Mouse (Mus musculus): ENCODE results near the gene Inpp5d.

Gene Inpp5d

DNA sequence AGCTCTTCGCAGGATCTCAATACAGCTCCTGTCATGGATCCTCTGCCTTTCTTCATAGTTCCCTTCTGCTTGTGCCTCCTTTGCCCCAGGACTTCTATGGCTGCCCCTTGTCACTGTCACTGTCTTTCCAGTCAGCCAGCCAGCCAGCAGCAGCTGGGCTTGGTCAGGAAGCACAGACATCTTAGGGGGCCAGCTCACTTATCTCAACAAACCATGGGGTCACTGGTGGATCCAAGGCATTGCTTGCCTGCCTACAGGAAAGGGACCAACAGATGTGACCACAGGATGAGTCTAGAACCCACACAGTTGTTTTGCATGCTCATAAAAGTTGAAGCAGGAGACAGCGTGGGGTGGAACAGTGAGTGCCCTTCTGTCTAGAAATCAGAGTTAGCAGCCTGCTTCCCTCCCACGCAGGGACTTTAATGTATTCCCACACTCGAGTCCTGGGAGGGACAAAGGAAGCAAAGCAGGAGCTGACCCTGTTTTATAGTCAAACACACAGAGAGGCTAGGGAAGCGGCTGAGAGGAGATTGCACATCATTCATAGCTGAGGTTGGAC lies 79.9 kb downstream of the Inpp5d start:
- in situ Hi-C loops (cut with MboI, MseI) = no loop called here

DNA sequence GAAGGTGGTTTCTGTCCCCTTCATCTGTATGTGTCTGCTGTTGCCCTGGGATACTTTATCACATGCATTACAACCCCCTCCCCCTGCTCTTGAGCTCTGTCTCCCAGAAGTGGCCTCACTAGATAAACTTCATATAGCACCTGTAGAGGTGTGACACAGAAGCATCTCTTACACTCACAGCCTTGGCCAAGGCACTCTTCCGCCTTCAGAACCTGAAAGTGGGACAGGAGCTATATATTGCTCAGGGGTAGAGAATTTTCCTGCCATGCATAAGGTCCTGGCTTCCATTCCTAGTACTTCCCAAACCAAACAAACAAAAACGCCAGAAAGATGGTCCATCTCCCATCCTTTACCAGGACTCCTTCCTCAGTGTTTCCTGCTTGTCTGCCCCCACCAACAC lies 84.1 kb downstream of the Inpp5d start:
- in situ Hi-C loops (cut with MboI, MseI) = no loop called here

DNA sequence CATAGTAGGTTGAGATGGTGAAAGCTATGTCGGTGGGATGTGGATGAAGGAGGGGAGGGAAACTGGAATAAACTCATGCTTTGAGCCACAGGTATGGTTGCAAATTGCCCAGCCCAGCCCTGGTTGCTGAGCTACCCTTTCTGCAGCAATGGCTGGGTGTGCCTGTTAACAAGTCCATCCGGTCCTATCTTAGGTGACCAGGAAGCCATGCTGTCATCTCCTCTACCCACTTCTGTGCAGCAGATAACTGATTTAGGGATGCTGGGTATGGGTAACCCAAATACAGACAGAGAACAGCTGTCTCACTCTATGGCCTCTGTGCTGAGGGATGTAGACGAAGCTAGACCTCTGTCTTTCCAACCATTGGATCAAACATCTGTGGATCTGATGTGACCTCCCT lies 86.2 kb downstream of the Inpp5d start:
- in situ Hi-C loops (cut with MboI, MseI) = no loop called here

DNA sequence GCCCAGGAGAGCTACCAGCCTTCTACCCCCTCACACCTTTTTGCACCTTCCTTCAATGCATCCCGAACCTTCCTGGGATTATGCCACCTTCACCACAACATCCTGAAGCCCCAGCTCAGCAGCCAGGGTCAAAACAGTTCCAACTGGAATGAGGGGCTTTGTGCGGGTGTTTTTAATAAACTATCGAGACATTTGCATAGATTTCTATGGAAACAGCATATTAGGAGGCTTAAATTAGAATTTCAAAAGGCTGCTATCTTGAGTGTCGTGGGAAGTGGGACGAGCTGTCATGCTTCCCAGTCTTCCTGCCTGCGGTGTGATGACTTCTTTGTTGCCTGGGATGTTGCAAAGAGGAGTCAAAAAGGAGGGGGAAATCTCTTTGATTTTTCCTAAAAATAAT lies 88.9 kb downstream of the Inpp5d start:
- in situ Hi-C loops (cut with MboI, MseI) = no loop called here

DNA sequence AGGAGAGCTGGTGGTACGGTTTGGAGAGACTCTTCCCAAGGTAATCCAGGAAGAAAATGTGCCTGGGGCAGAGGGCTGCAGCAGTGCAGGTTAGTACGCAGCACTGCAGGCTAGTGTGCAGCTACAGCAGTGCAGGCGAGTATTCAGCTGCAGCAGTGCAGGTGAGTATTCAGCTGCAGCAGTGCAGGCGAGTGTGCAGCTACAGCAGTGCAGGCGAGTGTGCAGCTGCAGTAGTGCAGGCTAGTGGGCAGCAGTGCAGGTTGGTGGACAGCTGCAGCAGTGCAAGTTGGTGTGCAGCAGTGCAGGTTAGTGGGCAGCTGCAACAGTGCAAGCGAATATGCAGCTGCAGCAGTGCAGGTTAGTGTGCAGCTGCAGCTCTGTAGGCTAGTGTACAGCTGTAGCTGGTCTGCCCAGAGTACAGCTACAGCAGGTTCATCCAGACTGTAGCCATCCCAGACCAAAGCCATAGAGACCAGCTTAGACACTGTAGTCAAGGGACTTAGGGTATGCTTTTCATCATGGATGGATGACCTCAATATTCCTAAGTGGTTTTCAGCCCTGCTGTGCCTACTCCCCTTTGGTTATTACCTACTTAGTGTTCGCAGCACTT lies 89.7 kb downstream of the Inpp5d start:
- in situ Hi-C loops (cut with MboI, MseI) = no loop called here

DNA sequence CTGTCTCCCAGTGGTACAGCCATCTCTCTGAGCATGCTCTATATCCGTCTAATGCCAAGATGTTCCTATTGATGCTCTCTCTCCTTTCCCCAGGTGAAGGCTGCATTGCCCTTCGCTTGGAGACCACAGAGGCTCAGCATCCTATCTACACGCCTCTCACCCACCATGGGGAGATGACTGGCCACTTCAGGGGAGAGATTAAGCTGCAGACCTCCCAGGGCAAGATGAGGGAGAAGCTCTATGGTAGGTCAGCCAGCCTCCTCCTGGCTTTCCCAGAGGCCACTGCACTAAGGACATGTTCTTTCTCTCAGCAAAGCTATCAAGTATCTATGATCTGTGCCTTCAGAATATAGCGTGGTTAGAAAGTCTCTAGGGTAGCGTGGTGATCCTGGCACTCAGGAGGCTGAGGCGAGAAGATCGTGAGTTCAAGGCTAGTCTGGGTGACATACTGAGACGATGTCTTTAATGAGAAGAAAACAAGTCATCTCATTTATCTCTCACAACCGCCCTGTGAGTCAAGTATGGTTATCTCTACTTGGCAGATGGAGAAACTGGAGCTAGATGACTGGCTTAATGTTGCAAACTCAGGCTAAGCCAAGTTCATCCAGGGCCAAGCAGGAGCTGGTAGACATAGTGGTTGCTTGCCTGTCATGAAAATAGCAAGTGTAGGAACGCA lies 92.0 kb downstream of the Inpp5d start:
- in situ Hi-C loops (cut with MboI, MseI) = no loop called here

DNA sequence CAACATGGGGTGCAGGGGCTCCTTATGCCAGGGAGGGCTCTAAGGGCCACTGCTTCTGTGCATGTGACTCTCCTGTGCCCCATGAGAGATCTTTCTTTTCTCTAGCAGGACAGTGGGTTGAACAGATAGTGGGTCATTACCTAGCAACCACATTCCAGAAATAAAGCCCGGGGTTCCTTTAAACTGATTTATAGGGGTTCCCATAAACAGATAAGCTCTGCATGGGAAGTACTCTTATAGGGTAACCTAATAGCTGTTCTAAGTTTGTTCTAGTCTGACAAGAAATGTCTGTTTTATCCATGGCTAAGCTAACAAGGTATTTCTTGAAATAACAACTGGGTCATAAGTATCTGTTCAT lies 92.5 kb downstream of the Inpp5d start:
- in situ Hi-C loops (cut with MboI, MseI) = no loop called here

DNA sequence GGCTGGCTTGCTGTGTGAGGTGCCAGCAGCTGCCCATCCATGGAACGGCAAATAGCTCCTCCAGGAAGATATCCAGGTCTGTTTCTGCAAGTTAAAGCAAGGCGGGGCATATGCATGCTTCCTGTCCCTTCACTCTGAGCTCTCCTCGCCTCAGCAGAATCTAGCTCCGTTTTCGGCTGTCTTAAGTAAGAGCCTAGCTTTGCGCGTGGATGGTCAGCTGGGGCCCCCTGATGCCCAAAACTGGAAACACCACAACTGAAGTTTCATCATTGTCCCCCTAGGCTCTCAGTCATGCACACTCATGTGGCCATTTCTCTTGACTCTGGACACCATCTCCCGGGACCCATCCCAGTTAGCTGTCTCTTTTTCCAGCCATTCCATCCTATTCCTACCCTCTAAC lies 101.3 kb downstream of the Inpp5d start:
- in situ Hi-C loops (cut with MboI, MseI) = no loop called here

DNA sequence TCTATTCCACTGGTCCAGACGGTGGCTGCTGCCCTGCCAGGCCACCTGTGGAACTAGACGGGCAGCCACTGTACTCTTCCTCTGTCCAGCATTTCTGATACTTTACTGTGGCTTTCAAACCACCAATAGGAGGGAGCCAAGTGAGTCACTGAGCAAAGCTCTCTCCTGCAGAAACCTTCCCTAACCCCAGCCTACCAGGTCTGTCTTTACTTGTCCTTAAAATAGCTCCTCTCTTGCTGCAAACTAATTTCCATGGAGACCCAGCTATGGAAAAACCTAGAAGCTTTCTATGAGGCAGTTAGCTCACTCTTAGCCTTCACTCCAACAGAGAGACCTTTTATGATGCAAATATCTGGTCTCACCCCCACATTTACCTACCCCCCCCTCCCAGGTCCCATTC lies 102.0 kb downstream of the Inpp5d start:
- in situ Hi-C loops (cut with MboI, MseI) = no loop called here

DNA sequence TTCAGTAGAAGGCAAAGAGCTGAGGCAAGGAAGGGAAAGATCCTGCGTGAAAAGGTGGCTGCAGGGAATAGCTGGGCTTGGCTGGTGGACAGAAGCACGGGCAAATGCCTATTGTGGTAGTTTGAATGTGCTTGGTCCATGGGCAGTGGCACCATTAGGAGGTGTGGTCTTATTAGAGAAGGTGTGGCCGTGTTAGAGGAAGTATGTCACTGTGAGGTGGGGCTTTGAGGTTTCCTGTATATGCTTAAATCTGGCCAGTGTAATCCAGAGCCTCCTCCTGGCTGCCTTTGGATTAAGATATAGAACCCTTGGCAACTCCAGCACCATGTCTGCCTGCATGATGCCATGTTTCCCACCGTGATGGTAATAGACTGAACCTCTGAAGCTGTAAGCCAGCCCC lies 103.2 kb downstream of the Inpp5d start:
- in situ Hi-C loops (cut with MboI, MseI) = no loop called here

DNA sequence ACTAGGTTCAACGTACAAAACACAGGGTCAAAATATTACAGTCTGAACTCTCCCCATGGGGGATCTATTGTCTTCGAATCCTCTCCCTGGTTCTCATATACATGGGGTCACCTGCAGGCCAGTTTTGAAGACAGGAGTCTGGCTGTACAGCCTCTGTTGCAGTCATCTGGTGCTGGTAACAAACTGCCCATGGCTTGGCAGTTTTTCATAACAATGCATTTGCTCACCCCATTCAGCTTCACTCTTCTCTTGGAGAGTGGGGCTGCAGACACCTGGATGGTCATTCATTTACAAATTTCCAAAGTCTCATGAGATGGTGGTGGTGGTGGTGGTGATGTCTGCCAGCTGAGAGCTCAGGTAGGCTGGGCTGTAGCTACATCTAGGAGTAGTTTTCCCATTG lies 109.0 kb downstream of the Inpp5d start:
- in situ Hi-C loops (cut with MboI, MseI) = no loop called here

DNA sequence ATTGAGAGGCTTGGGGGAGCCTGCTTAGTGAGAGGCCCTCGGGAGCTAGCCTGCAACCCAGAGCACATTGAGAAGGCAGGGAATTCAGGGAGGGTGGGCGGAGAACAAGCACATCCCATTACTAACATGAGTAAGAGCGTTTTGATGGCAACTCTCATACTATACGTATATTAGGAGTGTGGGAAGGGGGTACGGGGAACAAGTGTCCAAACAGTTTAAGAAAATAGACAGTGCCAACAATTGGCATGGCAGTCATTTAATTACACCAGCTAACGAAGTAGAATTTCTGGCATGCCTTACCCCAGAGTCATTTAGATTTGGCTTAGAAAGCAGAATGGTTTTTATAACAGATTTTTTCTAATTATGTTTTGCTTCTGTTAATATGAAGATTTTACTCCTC lies 109.7 kb downstream of the Inpp5d start:
- in situ Hi-C loops (cut with MboI, MseI) = no loop called here

DNA sequence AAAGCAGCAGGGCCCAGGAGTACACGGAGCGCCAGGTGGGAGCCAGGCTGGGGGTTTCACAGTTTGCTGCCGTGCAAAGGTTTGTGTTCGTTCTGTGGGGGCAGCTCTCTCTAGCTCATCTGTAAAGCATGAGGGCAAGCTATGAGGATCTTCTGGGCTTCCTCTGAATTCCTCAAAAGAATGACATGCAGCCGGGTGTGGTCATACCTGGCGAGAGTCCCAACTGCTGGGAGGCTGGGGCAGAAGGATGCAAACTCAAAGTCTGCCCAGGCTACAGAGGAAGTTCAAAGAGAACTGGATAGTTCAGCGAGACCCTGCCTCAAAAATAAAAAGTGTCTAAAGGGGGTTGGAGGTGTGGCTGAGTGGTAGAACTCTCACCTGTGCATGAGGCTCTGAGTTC lies 110.2 kb downstream of the Inpp5d start:
- in situ Hi-C loops (cut with MboI, MseI) = no loop called here

DNA sequence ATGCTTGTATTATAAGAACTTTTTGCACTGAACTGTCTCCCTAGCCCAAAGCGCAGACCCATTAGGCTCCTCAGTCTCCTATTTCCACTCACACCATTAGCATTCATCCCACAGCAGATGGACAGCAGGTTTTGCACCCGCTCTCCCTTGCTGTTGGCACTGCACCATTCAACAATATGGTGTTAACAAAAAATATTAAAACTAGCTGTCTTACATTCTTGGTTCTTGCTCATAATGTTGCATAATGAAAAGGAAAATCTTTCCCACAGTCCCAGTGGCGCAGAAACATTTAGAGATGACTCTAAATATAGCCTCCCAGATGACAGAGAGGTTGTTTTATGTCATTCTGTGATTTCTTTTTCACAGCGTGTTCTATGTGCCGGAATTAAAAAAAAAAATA lies 113.1 kb downstream of the Inpp5d start:
- in situ Hi-C loops (cut with MboI, MseI) = no loop called here

DNA sequence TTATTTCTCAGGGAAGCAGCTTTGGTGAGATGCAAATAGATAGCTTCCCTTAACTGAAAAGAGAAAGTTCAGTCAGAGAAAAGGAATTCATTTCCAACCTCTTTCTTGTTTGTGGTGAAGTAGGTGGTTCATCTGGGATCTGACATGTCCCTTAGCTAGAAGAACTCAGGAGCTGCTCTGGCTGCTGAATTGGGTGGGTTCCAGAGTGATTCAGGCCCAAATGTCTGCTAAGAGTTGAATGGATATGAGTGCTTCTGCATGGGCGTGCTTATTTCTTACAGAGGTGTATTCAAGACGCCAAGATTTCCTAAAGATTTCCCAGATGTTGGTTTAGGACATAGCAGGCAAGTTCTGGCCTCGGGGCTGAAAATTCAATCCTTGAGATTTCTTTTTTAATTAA lies 114.0 kb downstream of the Inpp5d start:
- in situ Hi-C loops (cut with MboI, MseI) = no loop called here

DNA sequence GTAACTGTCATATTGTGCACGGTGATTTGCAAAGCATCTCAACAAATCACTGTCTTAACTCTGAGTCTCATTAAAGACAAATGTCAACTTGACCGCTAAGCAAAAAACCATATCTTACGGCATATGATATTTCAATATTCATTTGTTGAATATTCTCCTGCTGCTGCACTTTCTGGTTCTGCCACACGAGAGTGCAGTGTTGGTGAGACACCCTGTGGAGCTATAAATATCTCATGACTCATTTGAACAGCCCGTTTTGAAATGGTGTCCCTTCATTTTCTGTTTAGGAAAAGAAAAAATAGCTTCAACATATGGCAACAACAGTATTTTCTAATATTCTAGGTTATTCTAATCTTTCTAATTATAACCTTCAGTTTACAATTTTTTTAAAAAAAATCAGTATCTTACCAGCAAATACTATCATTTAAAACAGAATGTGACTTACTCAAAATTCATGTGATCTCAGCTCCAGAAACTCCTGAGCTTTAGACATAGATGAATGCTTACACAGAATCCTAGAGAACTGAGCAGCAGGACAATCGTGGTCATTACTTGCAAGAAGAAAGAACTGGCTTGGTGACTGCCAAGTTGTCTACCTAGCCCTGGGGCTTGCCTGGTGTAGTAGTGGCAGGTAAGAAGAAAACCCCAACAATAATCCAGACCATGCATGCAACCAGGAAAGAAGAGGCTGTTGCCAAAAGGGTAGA lies 120.6 kb downstream of the Inpp5d start:
- in situ Hi-C loops (cut with MboI, MseI) = no loop called here

DNA sequence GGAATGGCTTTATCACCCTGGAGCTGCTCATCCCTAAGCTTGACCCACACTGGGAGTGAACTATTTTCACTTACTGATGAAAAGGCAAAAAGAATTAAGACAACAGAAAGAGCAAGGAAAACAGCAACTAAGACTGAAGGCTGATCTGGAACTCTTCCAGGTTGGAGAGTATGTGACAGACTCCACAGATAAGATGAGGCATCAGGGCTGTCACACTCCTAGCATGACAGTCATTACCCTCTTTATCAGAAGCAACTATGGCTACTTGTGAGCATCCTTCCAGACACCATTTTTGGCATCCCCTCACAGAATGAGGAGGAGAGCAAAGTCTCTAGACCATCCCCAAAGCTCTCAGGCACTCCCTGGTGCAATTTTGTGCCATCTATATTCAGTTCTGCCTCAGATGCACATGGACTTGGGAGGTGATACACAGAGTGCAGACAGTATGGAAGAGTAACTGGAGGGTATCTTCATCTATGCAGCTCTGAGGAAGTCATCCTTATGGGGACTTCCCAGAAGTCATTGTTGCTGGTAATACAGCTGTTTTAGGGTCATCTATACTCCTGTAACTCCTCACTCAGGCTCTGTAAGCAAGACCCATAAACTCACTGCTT lies 129.4 kb downstream of the Inpp5d start:
- in situ Hi-C loops (cut with MboI, MseI) = no loop called here

DNA sequence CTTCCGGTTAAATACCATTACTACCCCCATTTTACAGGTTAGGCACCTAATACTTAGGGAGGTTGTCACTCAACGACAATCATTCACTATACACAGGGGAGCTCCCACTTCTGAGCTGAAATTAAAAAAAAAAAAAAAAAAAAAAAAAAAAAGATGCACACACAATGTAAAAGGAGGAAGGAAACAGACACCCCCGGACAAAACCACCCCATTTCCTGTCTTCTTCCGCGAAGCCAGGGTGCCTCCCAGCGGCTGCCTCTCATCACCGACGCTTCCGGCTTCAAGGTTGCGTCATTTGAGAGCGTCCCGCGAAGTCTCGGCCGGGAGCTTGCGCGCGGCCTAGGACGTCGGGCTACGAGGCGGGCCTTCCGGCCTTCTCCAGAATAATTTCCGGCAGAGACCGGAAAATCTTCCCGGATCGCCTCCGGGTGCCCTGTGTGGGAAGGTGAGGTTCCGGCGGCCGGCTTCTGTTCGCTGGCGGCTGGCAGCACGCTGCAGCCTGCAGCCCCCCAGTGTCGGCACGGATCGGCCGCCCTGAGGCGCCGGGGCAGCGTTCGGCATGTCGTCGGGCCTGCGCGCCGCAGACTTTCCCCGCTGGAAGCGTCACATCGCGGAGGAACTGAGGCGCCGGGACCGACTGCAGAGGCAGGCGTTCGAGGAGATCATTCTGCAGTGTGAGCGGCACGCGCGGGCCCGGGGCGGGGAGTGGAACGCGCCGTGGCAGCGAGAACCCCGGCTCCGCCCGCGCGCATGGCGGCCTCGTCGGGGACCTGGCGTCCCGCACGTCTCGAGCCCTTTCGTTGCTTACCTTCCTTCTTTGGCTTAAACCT lies 135.7 kb downstream of the Inpp5d start, which contains the start of gene Atg16l1:
Gene Atg16l1 (plus strand): TSS at position 230 of the 830 bp plus-strand sequence.
- in situ Hi-C loops (cut with MboI, MseI) = loop anchor here (5.0 kb wide), 1 partner anchor 91 kb away; no protein-coding TSS in a partner anchor

DNA sequence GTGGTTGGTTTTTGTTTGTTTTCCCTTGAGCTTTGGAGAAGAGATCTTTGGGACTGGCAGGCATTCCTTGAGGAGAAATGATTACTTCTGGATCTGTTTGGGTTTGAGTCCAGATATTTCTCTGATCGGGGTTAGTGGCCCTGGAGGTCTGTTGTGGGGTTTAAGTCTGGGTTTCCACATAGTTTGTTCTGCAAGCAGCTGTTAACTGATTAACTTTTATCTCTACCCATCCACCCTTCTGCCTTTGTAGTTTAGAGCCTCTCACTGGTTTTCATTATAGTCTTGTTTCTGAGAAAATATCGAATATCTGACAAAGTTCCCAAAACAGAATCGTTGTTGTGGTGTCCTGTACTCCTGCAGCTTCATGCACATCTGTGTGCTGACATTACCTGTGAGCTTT lies 143.7 kb downstream of the Inpp5d start:
- in situ Hi-C loops (cut with MboI, MseI) = no loop called here

DNA sequence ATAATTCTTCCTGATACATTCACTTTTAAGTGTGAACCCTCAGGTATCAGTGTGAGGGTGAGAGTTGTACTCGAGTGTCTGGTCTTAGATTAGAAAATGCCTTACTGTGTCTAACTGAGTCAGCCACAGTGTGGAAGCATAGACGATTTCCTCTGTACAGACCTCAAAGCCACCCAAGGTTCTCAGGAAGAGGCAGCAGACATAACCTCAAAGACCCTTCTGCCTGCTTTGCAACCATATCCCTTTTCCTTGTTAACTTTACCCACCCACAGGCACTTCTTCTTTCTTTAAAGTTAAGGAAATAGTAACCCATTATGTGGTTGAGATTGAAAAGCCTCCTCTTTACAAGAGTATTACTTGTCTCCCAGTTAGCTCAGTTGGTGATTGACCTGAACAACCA lies 145.6 kb downstream of the Inpp5d start:
- in situ Hi-C loops (cut with MboI, MseI) = no loop called here

DNA sequence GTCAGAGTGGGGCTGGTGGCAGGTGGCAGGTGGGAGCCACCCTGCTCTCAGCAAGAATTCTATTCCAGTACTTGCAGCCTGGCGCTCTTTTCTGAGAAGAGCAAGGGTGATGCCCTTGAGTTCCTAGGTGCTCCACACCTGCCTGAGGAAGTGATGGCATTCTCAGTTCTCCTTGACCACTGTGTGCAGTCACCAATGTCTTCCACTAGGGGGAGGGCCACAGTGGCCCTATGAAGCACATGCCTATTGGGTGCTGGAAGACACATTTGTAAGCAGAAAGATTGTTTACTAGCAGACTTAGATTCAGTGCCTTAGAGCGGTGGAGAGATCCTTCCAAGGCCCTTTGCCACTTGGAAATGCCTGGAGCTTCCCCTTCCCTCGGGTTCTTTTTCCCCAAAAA lies 146.1 kb downstream of the Inpp5d start:
- in situ Hi-C loops (cut with MboI, MseI) = no loop called here

DNA sequence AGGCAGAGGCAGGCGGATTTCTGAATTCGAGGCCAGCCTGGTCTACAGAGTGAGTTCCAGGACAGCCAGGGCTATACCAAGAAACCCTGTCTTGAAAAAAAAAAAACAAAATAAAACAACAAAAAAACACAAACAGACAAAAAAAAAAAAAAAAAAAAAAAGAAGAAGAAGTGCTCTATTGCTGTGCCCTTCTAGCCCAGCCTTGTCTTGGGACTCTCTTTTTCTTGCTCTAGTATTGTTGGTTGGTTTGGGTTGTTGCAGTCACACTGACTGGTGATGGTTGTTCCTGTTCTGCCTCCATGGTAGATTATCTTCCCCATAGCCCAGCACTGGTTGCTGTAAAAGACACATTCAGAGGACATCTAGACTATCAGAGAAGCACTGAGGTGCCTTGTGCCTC lies 149.2 kb downstream of the Inpp5d start:
- in situ Hi-C loops (cut with MboI, MseI) = no loop called here
